Mouse (Mus musculus): ENCODE measurements around the gene Hlcs. TPM values are rescaled to one million over a fixed set of nuclear protein-coding genes. Genes with fewer than 3 reads are reported as not detected.

Hlcs gene
- polyA plus RNA-seq, 1 experiment from 2014 or later, result 8.9 TPM

DNA sequence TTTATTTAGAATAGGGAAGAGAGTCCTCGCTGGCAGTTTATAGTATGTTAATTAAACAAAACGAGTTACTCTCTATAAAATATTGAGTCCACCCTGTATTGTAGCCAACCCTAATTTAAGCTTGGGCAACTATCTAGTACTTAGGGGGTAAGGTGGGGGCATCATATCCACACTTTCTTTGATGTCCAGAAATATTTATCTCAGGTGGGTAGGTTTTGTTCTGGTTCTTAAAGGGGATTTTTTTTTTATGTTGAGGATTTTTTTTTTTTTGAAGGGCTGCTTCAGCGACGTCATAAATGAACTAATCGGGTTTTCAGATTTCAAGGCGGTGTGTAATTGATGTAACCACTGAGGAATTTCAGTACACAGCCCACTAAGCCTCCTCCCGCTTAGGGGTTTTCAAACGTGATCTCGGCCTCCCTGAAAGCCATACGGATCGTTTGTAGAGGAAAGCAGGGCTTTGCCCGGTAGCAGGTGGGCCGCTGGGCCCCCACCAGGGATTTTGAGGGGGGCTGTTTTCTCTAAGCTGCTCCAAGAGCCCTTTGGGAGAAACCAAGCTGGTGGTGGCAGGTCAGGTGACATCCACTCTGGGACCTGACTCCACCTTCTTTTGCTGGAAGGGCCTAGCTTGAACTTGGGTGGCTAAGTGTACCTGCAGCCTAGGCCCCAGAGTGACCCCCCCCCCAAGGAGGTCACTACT, 233.4 kb downstream of the Hlcs start:
- Histone ChIP-seq H3K4me2 (replicated peaks; ENCODE audit: low read depth, low read length) (no peak overlapping the region), H3K4me1 (ENCODE audit: insufficient read depth, low read length) (peaks cover 4% of the 10 kb centered on the region), H3K9ac (replicated peaks; ENCODE audit: low read length) (no peak overlapping the region), H3K36me3 (ENCODE audit: insufficient read depth, low read length) (no peaks in the 10 kb centered on the region), H3K4me3 (ENCODE audit: low read length) (no peak overlapping the region), H3K9me3 (ENCODE audit: low read length) (no peaks in the 10 kb centered on the region), H3K27me3 (ENCODE audit: insufficient read depth, low read length) (peaks cover 99% of the 10 kb centered on the region), H3K27ac (ENCODE audit: low read length) (no peak overlapping the region)
- WGBS, result 2% methylated on average over 13 of the region's 13 CpGs
- no peak for ATAC-seq (ENCODE audit: low FRiP score, low TSS enrichment)

- H3K36me3 ChIP-seq (ENCODE audit: insufficient read depth, low read length), result no peaks in the 10 kb centered on the region
- ATAC-seq (ENCODE audit: low FRiP score, low TSS enrichment), result no peak
- H3K4me3 ChIP-seq (ENCODE audit: low read length), result no peak overlapping the region
- whole genome bisulfite sequencing, result under 1% methylated on average over 47 of the region's 47 CpGs
- no peak overlapping the region for H3K9ac ChIP-seq (replicated peaks; ENCODE audit: low read length)
- peaks cover 94% of the 10 kb centered on the region for H3K27me3 ChIP-seq (ENCODE audit: insufficient read depth, low read length)
- no peak overlapping the region for H3K4me2 ChIP-seq (replicated peaks; ENCODE audit: low read depth, low read length)
- H3K4me1 ChIP-seq (ENCODE audit: insufficient read depth, low read length), result no peaks in the 10 kb centered on the region
- no peak overlapping the region for H3K27ac ChIP-seq (ENCODE audit: low read length)
- H3K9me3 ChIP-seq (ENCODE audit: low read length), result no peaks in the 10 kb centered on the region
Measured at GRCm38 (mm10) chr16:94079075-94079855, 234.1 kb downstream of the Hlcs start.

Small RNAs within 50 kb of the gene (microRNA-seq; reads per million reads assigned to microRNA genes)
- gene Gm23062, result not detected

Other genes with a start within 250 kb of the Hlcs start
- 1.3 and 1.7 TPM in 2 replicates for gene Sim2, start 228.6 kb downstream of the Hlcs start, polyA plus RNA-seq (2015; fragmentation: Nextera tagmentation; extraction: Ambion mirVana)
- 14.2 and 17.4 TPM in 2 replicates for gene Ripply3, start 14.8 kb upstream of the Hlcs start, polyA plus RNA-seq (2015; fragmentation: Nextera tagmentation; extraction: Ambion mirVana)
- gene Ttc3, start 57.0 kb upstream of the Hlcs start, polyA plus RNA-seq (2015; fragmentation: Nextera tagmentation; extraction: Ambion mirVana), result 201 and 230 TPM in 2 replicates
- gene Pigp, start 58.3 kb upstream of the Hlcs start, polyA plus RNA-seq (2015; fragmentation: Nextera tagmentation; extraction: Ambion mirVana), result 115 and 120 TPM in 2 replicates
- 59.3 and 63.2 TPM in 2 replicates for gene Vps26c, start 213.3 kb upstream of the Hlcs start, polyA plus RNA-seq (2015; fragmentation: Nextera tagmentation; extraction: Ambion mirVana)

All from kidney, embryonic 16.5 days (tissue).